Mouse (Mus musculus) hindbrain, embryonic 11.5 days (tissue): ENCODE data around the gene Lypd8. TPM values are rescaled to one million over a fixed set of nuclear protein-coding genes. Genes with fewer than 3 reads are reported as not detected.
"Not testable (repeated sequence)": the region's sequence is repeated elsewhere in the genome, so short reads cannot be mapped to it uniquely, and the experiment has no call there.

Experiments used
- ATAC-seq: fragments of 200-750 bp; cut with Nextera tagmentation; 2 replicates; pipeline ENCODE4 v1.8.0; 2017; ENCODE audit warnings: mild to moderate bottlenecking, moderate TSS enrichment, moderate library complexity; ENCODE audit not compliant: low FRiP score
- DNase-seq: peaks from one replicate; pipeline ENCODE4 v3.0.0-alpha.2; 2015; ENCODE audit warnings: low spot score
- H3K27ac ChIP-seq: fragments of 300-500 bp; sonication (generic); 2 replicates; pipeline ENCODE4 v1.5.1; 2014; ENCODE audit warnings: mild to moderate bottlenecking, low read depth, low read length
- H3K27me3 ChIP-seq: fragments of 300-500 bp; sonication (generic); 2 replicates; pipeline ENCODE4 v1.6.1; 2014; ENCODE audit warnings: mild to moderate bottlenecking, low read length, moderate library complexity, mixed read lengths; ENCODE audit not compliant: control insufficient read depth, insufficient read depth
- H3K36me3 ChIP-seq: fragments of 300-500 bp; sonication (generic); 2 replicates; pipeline ENCODE4 v1.6.1; 2014; ENCODE audit warnings: mild to moderate bottlenecking, low read length, moderate library complexity, mixed read lengths; ENCODE audit not compliant: control insufficient read depth, insufficient read depth
- H3K4me1 ChIP-seq: fragments of 300-500 bp; sonication (generic); replicated peaks from 2 replicates; pipeline ENCODE4 v1.6.1; 2014; ENCODE audit warnings: low read length, mixed read lengths; ENCODE audit not compliant: control insufficient read depth, insufficient read depth
- H3K4me2 ChIP-seq: fragments of 300-500 bp; sonication (generic); replicated peaks from 2 replicates; pipeline ENCODE4 v1.6.1; 2014; ENCODE audit warnings: mild to moderate bottlenecking, low read depth, low read length
- H3K4me3 ChIP-seq: fragments of 300-500 bp; sonication (generic); 2 replicates; pipeline ENCODE4 v1.5.1; 2014; ENCODE audit warnings: low read depth, low read length
- H3K9ac ChIP-seq: fragments of 300-500 bp; sonication (generic); 2 replicates; pipeline ENCODE4 v1.6.1; 2014; ENCODE audit warnings: low read depth, low read length
- H3K9me3 ChIP-seq: fragments of 300-500 bp; sonication (generic); 2 replicates; pipeline ENCODE4 v1.6.1; 2016; ENCODE audit warnings: low read length; ENCODE audit not compliant: control insufficient read depth
- WGBS: fragments of 180-500 bp; shearing (Covaris S2); extraction: QIAGEN DNeasy Blood & Tissue Kit; methylation state at CpG from one replicate; pipeline ENCODE4 v1.1.7; 2014; 5-methylcytosine and 5-hydroxymethylcytosine counted together
- polyA plus RNA-seq: library from polyadenylated mRNA; unstranded; fragments of >200 nt; fragmentation: Nextera tagmentation; extraction: Ambion mirVana; gene quantifications from 2 replicates; pipeline ENCODE4 v1.2.1, GENCODE M21; 2014

The Lypd8 gene
- polyA plus RNA-seq, 1 experiment from 2014 or later = not detected

- H3K4me2 ChIP-seq, DNase-seq, H3K27ac ChIP-seq, H3K36me3 ChIP-seq, H3K27me3 ChIP-seq, H3K4me3 ChIP-seq, ATAC-seq, H3K9ac ChIP-seq, H3K9me3 ChIP-seq, H3K4me1 ChIP-seq: not testable (repeated sequence)
- WGBS = no CpG with 5 or more reads among the region's 6 CpGs
Measured at GRCm38 (mm10) chr11:58366191-58366590, 12.7 kb upstream of the Lypd8 start.

- no peak overlapping the region for H3K9ac ChIP-seq
- H3K4me2 ChIP-seq = no peak overlapping the region
- H3K4me3 ChIP-seq = no peak overlapping the region
- DNase-seq = no peak
- 84% methylated on average over 2 of the region's 2 CpGs for WGBS
- no peaks in the 10 kb centered on the region for H3K9me3 ChIP-seq
- H3K36me3 ChIP-seq = no peaks in the 10 kb centered on the region
- no peak overlapping the region for H3K27ac ChIP-seq
- no peaks in the 10 kb centered on the region for H3K27me3 ChIP-seq
- no peak for ATAC-seq
- H3K4me1 ChIP-seq = no peaks in the 10 kb centered on the region
Measured at GRCm38 (mm10) chr11:58377273-58377672, 1.6 kb upstream of the Lypd8 start.

- Histone ChIP-seq H3K4me1 (no peaks in the 10 kb centered on the region), H3K36me3 (no peaks in the 10 kb centered on the region), H3K9me3 (no peaks in the 10 kb centered on the region), H3K27ac (no peak overlapping the region), H3K4me2 (no peak overlapping the region), H3K9ac (no peak overlapping the region), H3K27me3 (no peaks in the 10 kb centered on the region), H3K4me3 (no peak overlapping the region)
- WGBS = 76% methylated on average over 1 of the region's 1 CpGs
- no peak for ATAC-seq
- DNase-seq = no peak
Measured at GRCm38 (mm10) chr11:58377686-58378085, 1.2 kb upstream of the Lypd8 start.

GRCm38 (mm10) chr11:58379516-58379915, 673 bp downstream of the Lypd8 start:
- WGBS = 85% methylated on average over 1 of the region's 1 CpGs
- Histone ChIP-seq H3K4me2 (no peak overlapping the region), H3K27ac (no peak overlapping the region), H3K4me3 (no peak overlapping the region), H3K4me1 (no peaks in the 10 kb centered on the region), H3K27me3 (no peaks in the 10 kb centered on the region), H3K9me3 (no peaks in the 10 kb centered on the region), H3K9ac (no peak overlapping the region), H3K36me3 (no peaks in the 10 kb centered on the region)
- no peak for DNase-seq
- ATAC-seq = no peak

- ATAC-seq (no peak), DNase-seq (no peak)
- H3K9me3 ChIP-seq = no peaks in the 10 kb centered on the region
- H3K9ac ChIP-seq = no peak overlapping the region
- H3K36me3 ChIP-seq = no peaks in the 10 kb centered on the region
- H3K27me3 ChIP-seq = no peaks in the 10 kb centered on the region
- H3K4me1 ChIP-seq = no peaks in the 10 kb centered on the region
- WGBS = 90% methylated on average over 6 of the region's 6 CpGs
- H3K27ac ChIP-seq = no peak overlapping the region
- no peak overlapping the region for H3K4me3 ChIP-seq
- no peak overlapping the region for H3K4me2 ChIP-seq
Measured at GRCm38 (mm10) chr11:58382471-58382870, 3.6 kb downstream of the Lypd8 start.

GRCm38 (mm10) chr11:58399985-58400645, 21.3 kb downstream of the Lypd8 start:
- 61% methylated on average over 6 of the region's 6 CpGs for WGBS
- no peak overlapping the region for H3K4me3 ChIP-seq
- H3K27ac ChIP-seq = no peak overlapping the region
- peak; percentile 14 for DNase-seq
- no peaks in the 10 kb centered on the region for H3K9me3 ChIP-seq
- no peak for ATAC-seq
- H3K4me1 ChIP-seq = no peaks in the 10 kb centered on the region
- no peak overlapping the region for H3K4me2 ChIP-seq
- H3K27me3 ChIP-seq = no peaks in the 10 kb centered on the region
- no peaks in the 10 kb centered on the region for H3K36me3 ChIP-seq
- no peak overlapping the region for H3K9ac ChIP-seq

- Histone ChIP-seq H3K4me2 (no peak overlapping the region), H3K27ac (no peak overlapping the region), H3K9me3 (no peaks in the 10 kb centered on the region), H3K9ac (no peak overlapping the region), H3K4me1 (no peaks in the 10 kb centered on the region), H3K4me3 (no peak overlapping the region), H3K36me3 (no peaks in the 10 kb centered on the region), H3K27me3 (no peaks in the 10 kb centered on the region)
- no peak for DNase-seq
- ATAC-seq = no peak
- 56% methylated on average over 5 of the region's 5 CpGs for WGBS
Measured at GRCm38 (mm10) chr11:58400655-58401054, 21.8 kb downstream of the Lypd8 start.

GRCm38 (mm10) chr11:58408066-58408465, 29.2 kb downstream of the Lypd8 start:
- DNase-seq (no peak), ATAC-seq (no peak)
- no peaks in the 10 kb centered on the region for H3K27me3 ChIP-seq
- H3K4me1 ChIP-seq = no peaks in the 10 kb centered on the region
- H3K4me2 ChIP-seq = no peak overlapping the region
- no peak overlapping the region for H3K4me3 ChIP-seq
- no peaks in the 10 kb centered on the region for H3K36me3 ChIP-seq
- H3K9me3 ChIP-seq = no peaks in the 10 kb centered on the region
- no peak overlapping the region for H3K9ac ChIP-seq
- 84% methylated on average over 3 of the region's 3 CpGs for WGBS
- H3K27ac ChIP-seq = no peak overlapping the region

GRCm38 (mm10) chr11:58418336-58418735, 39.5 kb downstream of the Lypd8 start:
- no peak for ATAC-seq
- no peak overlapping the region for H3K4me2 ChIP-seq
- no peaks in the 10 kb centered on the region for H3K27me3 ChIP-seq
- H3K27ac ChIP-seq = no peak overlapping the region
- H3K9ac ChIP-seq = no peak overlapping the region
- H3K4me3 ChIP-seq = no peak overlapping the region
- no peak for DNase-seq
- H3K4me1 ChIP-seq = no peaks in the 10 kb centered on the region
- 86% methylated on average over 3 of the region's 3 CpGs for WGBS
- H3K9me3 ChIP-seq = no peaks in the 10 kb centered on the region
- H3K36me3 ChIP-seq = no peaks in the 10 kb centered on the region
